Mouse (Mus musculus) bone marrow macrophage, adult 2 months (primary cell): ENCODE data around the gene Csrp3. TPM values are rescaled to one million over a fixed set of nuclear protein-coding genes. Genes with fewer than 3 reads are reported as not detected.

ENCODE experiments used
- H3K27ac ChIP-seq: 2 replicates; pipeline ENCODE4 v1.5.1; 2012; ENCODE audit warnings: low read depth, low read length; ENCODE audit not compliant: insufficient read depth
- H3K4me1 ChIP-seq: 2 replicates; pipeline ENCODE4 v1.6.1; 2012; ENCODE audit warnings: low read length; ENCODE audit not compliant: control insufficient read depth, insufficient read depth
- H3K4me3 ChIP-seq: 2 replicates; pipeline ENCODE4 v1.5.1; 2012; ENCODE audit warnings: mild to moderate bottlenecking, low read length, moderate library complexity; ENCODE audit not compliant: insufficient read depth
- CTCF ChIP-seq: IDR thresholded peaks from 2 replicates; pipeline ENCODE4 v1.5.1; 2012; ENCODE audit warnings: low read depth, mild to moderate bottlenecking, low read length, moderate library complexity
- POLR2A ChIP-seq: IDR thresholded peaks from 2 replicates; pipeline ENCODE4 v1.6.1; 2012; ENCODE audit warnings: mild to moderate bottlenecking, low read depth, low read length, borderline replicate concordance
- polyA plus RNA-seq: library from polyadenylated mRNA; stranded (reverse); fragments of >200 nt; gene quantifications from 2 replicates; pipeline ENCODE4 v1.2.4, GENCODE M21; 2012; ENCODE audit not compliant: missing spikeins, insufficient read depth, insufficient read length

The Csrp3 gene
- polyA plus RNA-seq, 1 experiment, result not detected

GRCm38 (mm10) chr7:48851529-48852104, 3.8 kb upstream of the Csrp3 start:
- TF ChIP-seq POLR2A (no peak), CTCF (no peak)
- Histone ChIP-seq H3K4me3 (no peak overlapping the region), H3K4me1 (no peaks in the 10 kb centered on the region), H3K27ac (no peak overlapping the region)

- TF ChIP-seq POLR2A, result no peak
- TF ChIP-seq CTCF, result no peak
- H3K27ac ChIP-seq, result no peak overlapping the region
Observed at GRCm38 (mm10) chr7:48846755-48847154, 1.1 kb downstream of the Csrp3 start.

DNA sequence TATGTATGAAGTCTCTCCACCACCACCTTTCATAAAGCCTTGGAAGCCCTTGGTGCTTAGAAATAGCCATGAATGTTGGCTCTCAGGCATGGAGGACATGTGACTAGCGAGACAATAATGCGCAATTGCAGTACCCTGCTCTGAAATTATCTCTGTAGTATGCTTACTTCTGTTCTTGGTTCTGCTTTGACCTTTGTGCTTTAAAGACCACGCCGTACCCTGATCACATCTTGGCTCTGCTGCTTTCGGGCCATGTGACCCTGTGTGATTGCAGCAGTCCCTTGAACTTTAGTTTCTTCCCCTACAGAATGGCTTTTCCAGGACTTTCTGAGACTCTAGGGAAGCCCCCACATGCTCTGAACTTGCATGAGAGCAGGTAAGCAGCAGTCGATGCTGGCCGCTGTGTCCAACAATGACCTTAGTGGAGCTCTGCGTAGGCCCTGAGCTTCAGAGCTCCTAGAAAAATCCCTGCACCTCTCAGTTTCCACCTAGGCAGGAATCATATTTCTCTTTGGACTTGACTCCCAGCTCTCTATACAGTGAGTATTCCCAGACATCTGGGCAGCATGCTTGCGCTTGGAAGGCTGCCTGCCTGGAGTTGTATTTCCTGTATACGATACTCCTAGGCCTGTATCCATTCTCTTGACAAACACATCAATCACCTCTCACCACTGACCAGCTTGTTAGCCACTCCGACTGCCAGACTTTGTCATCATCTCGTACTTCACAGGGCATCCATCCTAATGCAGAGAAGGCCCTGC, 2.4 kb downstream of the Csrp3 start:
- Histone ChIP-seq H3K27ac (no peak overlapping the region), H3K4me1 (no peaks in the 10 kb centered on the region), H3K4me3 (no peak overlapping the region)
- TF ChIP-seq CTCF (no peak), POLR2A (no peak)

More at GRCm38 (mm10) chr7:48846755-48847154, 1.1 kb downstream of the Csrp3 start:
- Histone ChIP-seq H3K4me1 (no peaks in the 10 kb centered on the region), H3K4me3 (no peak overlapping the region)

DNA sequence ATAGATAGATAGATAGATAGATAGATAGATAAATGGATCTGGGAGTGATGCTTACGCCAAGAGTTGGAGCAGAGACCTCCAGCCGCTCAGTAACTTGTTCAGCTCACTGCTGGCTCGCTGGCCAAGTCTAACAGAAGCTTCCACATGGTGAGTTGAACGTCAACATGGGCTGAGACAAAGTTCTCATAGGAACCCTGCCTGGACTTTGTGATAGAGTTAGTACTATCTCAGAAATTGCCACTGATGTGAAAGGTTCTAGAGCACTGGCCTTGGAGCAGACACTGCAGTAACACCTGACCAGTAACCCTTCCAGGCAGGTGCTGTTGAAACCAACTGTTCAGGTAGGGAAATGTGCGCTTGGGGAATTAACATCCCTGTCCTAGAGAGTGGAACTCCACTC, 4.3 kb downstream of the Csrp3 start:
- H3K4me1 ChIP-seq, result no peaks in the 10 kb centered on the region
- H3K4me3 ChIP-seq, result no peak overlapping the region
- H3K27ac ChIP-seq, result no peak overlapping the region
- TF ChIP-seq POLR2A (no peak), CTCF (no peak)

DNA sequence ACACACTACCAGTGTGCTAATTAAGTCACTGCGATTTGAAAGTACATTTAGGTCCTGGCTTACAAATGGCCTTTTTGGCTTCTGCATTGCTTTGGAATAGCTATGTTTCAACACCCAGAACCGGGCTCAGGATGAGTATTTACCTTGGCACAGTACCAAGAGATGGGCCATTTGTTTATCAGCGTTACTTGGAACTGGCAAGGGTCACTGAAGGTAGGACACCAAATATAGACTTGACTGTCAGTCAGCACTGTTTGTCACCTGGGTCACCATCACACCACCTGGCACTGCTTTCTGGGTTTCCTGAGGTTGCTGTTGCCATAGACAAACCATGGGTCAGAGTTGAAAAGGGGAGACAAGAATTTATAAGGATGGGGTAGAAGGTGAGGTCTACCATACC, 5.5 kb downstream of the Csrp3 start:
- Histone ChIP-seq H3K27ac (no peak overlapping the region), H3K4me1 (no peaks in the 10 kb centered on the region), H3K4me3 (no peak overlapping the region)
- no peak for TF ChIP-seq POLR2A

DNA sequence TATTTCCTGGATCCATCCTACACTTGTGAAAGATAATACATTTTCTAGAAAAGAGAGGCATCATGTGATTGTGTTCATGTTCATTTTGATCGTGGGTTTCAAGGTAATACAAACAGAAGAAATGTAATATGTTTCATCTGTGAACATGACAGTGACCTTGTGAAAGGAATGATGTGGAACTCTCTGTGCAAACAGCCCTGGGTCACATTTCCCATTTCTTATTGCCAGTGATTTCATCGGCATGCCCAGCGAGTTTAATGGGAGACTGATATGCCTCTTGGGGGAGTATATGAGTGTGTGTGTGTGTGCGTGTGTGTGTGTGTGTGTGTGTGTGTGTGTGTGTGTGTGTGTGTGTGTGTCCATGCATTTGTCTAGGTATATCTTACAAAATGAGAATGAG, 6.3 kb downstream of the Csrp3 start:
- H3K27ac ChIP-seq, result no peak overlapping the region
- peaks cover 6% of the 10 kb centered on the region for H3K4me1 ChIP-seq
- TF ChIP-seq POLR2A (no peak), CTCF (no peak)
- H3K4me3 ChIP-seq, result no peak overlapping the region

GRCm38 (mm10) chr7:48840545-48840944, 7.3 kb downstream of the Csrp3 start:
- H3K4me3 ChIP-seq, result no peak overlapping the region
- TF ChIP-seq CTCF (no peak), POLR2A (no peak)
- H3K4me1 ChIP-seq, result peaks cover 6% of the 10 kb centered on the region

GRCm38 (mm10) chr7:48838434-48838833, 9.4 kb downstream of the Csrp3 start:
- H3K4me3 ChIP-seq, result no peak overlapping the region
- H3K27ac ChIP-seq, result no peak overlapping the region
- TF ChIP-seq CTCF, result no peak
- no peak for TF ChIP-seq POLR2A
- peaks cover 6% of the 10 kb centered on the region for H3K4me1 ChIP-seq

More at GRCm38 (mm10) chr7:48840545-48840944, 7.3 kb downstream of the Csrp3 start:
- no peak overlapping the region for H3K27ac ChIP-seq

- no peak for TF ChIP-seq POLR2A
- TF ChIP-seq CTCF, result no peak
- peaks cover 6% of the 10 kb centered on the region for H3K4me1 ChIP-seq
- no peak overlapping the region for H3K27ac ChIP-seq
- H3K4me3 ChIP-seq, result no peak overlapping the region
Observed at GRCm38 (mm10) chr7:48836949-48837348, 10.9 kb downstream of the Csrp3 start.

GRCm38 (mm10) chr7:48834989-48835626, 12.7 kb downstream of the Csrp3 start:
- no peak overlapping the region for H3K4me3 ChIP-seq
- H3K27ac ChIP-seq, result no peak overlapping the region
- TF ChIP-seq POLR2A (no peak), CTCF (no peak)
- H3K4me1 ChIP-seq, result peaks cover 6% of the 10 kb centered on the region
